In genomic region chr2:104029074-104029473, GRCm38 (mm10) we compare ENCODE assay signal across 8 mouse cellular contexts. TPM values are rescaled to one million over a fixed set of nuclear protein-coding genes. Genes with fewer than 3 reads are reported as not detected.
DNase-seq lines count a peak whose midpoint lies in the region; ATAC-seq lines count a peak whose summit lies in the region.

No protein-coding gene starts in this region.

- peak overlapping the region; percentile 100 for H3K9ac ChIP-seq in heart, embryonic 12.5 days
- H3K9ac ChIP-seq in hindbrain, embryonic 16.5 days (ENCODE audit: low read depth, low read length), result no peak overlapping the region
- H3K9ac ChIP-seq in midbrain, embryonic 13.5 days (replicated peaks), result peak overlapping the region; percentile 87; the same call in 1 of the 2 replicates

- peaks cover 19% of the 10 kb centered on the region for H3K36me3 ChIP-seq in heart, embryonic 12.5 days
- H3K36me3 ChIP-seq in embryonic facial prominence, embryonic 10.5 days (replicated peaks), result peaks cover 12% of the 10 kb centered on the region
- H3K36me3 ChIP-seq in hindbrain, embryonic 16.5 days (ENCODE audit: control insufficient read depth, insufficient read depth, low read length), result peaks cover 5% of the 10 kb centered on the region
- H3K36me3 ChIP-seq in midbrain, embryonic 13.5 days, result peaks cover 11% of the 10 kb centered on the region

- 30% methylated on average over 2 of the region's 2 CpGs for WGBS in heart, embryonic 12.5 days
- 79% methylated on average over 2 of the region's 2 CpGs for WGBS in embryonic facial prominence, embryonic 10.5 days
- 83% methylated on average over 2 of the region's 2 CpGs for WGBS in hindbrain, embryonic 16.5 days
- 83% methylated on average over 2 of the region's 2 CpGs for WGBS in midbrain, embryonic 13.5 days

- no peaks in the 10 kb centered on the region for H3K9me3 ChIP-seq in heart, embryonic 12.5 days (replicated peaks)
- H3K9me3 ChIP-seq in embryonic facial prominence, embryonic 10.5 days, result no peaks in the 10 kb centered on the region
- H3K9me3 ChIP-seq in hindbrain, embryonic 16.5 days (ENCODE audit: control insufficient read depth, low read length), result no peaks in the 10 kb centered on the region
- no peaks in the 10 kb centered on the region for H3K9me3 ChIP-seq in midbrain, embryonic 13.5 days

- H3K4me3 ChIP-seq in heart, embryonic 12.5 days, result peak overlapping the region; percentile 97
- H3K4me3 ChIP-seq in embryonic facial prominence, embryonic 10.5 days, result peak overlapping the region; percentile 98
- peak overlapping the region; percentile 95 for H3K4me3 ChIP-seq in hindbrain, embryonic 16.5 days (ENCODE audit: low read length)
- H3K4me3 ChIP-seq in midbrain, embryonic 13.5 days (replicated peaks), result peak overlapping the region; percentile 84

- no peaks in the 10 kb centered on the region for H3K27me3 ChIP-seq in heart, embryonic 12.5 days (replicated peaks)
- H3K27me3 ChIP-seq in embryonic facial prominence, embryonic 10.5 days (replicated peaks; ENCODE audit: low read depth, poor library complexity, severe bottlenecking), result no peaks in the 10 kb centered on the region
- H3K27me3 ChIP-seq in hindbrain, embryonic 16.5 days (replicated peaks; ENCODE audit: control insufficient read depth, insufficient read depth, low read length), result no peaks in the 10 kb centered on the region
- no peaks in the 10 kb centered on the region for H3K27me3 ChIP-seq in midbrain, embryonic 13.5 days

- no peak for DNase-seq in heart, postnatal 14 days
- DNase-seq in embryonic facial prominence, embryonic 10.5 days (ENCODE audit: low spot score), result no peak
- no peak for DNase-seq in right cerebral cortex, postnatal 14 days
- no peak for DNase-seq in left cerebral cortex, adult 9 months (ENCODE audit: low spot score in 2 of 2)
- DNase-seq in left cerebral cortex, postnatal 4 days, result no peak

- H3K4me1 ChIP-seq in heart, embryonic 12.5 days (replicated peaks), result peaks cover 18% of the 10 kb centered on the region
- peaks cover 24% of the 10 kb centered on the region for H3K4me1 ChIP-seq in embryonic facial prominence, embryonic 10.5 days
- H3K4me1 ChIP-seq in hindbrain, embryonic 16.5 days (ENCODE audit: control insufficient read depth, insufficient read depth, low read depth, low read length), result peaks cover 12% of the 10 kb centered on the region
- peaks cover 26% of the 10 kb centered on the region for H3K4me1 ChIP-seq in midbrain, embryonic 13.5 days (replicated peaks)

- intact Hi-C loops in heart, postnatal 14 days (cut with DNase I), result no loop called here
- intact Hi-C loops in left cerebral cortex, postnatal 4 days (cut with DNase I), result no loop called here

- H3K4me2 ChIP-seq in heart, embryonic 12.5 days, result peak overlapping the region; percentile 82
- peak overlapping the region; percentile 63 for H3K4me2 ChIP-seq in hindbrain, embryonic 16.5 days (ENCODE audit: low read length)
- peak overlapping the region; percentile 74 for H3K4me2 ChIP-seq in midbrain, embryonic 13.5 days (replicated peaks)

- no peak overlapping the region for H3K27ac ChIP-seq in heart, embryonic 12.5 days (ENCODE audit: poor library complexity, severe bottlenecking)
- no peak overlapping the region for H3K27ac ChIP-seq in embryonic facial prominence, embryonic 10.5 days (replicated peaks)
- H3K27ac ChIP-seq in hindbrain, embryonic 16.5 days (ENCODE audit: low read depth, low read length), result no peak overlapping the region
- H3K27ac ChIP-seq in midbrain, embryonic 13.5 days, result no peak overlapping the region

- ATAC-seq in heart, embryonic 12.5 days (ENCODE audit: insufficient number of reproducible peaks, low FRiP score), result no peak
- ATAC-seq in hindbrain, embryonic 16.5 days, result no peak
- no peak for ATAC-seq in midbrain, embryonic 13.5 days

RNA-seq across cellular contexts. Expression of gene 4931422A03Rik, which starts 0.9 kb away (rescaled TPM):
- polyA plus RNA-seq in heart, embryonic 12.5 days (2016; fragmentation: Nextera tagmentation; extraction: Ambion mirVana), result 1.9 and 2.0 TPM in 2 replicates
- total RNA-seq in heart, postnatal 14 days (2021), result not detected
- 1.1 and 1.6 TPM in 2 replicates for polyA plus RNA-seq in embryonic facial prominence, embryonic 10.5 days (2016; fragmentation: Nextera tagmentation; extraction: Ambion mirVana)
- 2.3 and 2.8 TPM in 2 replicates for polyA plus RNA-seq in hindbrain, embryonic 16.5 days (2015; fragmentation: Nextera tagmentation; extraction: Ambion mirVana)
- polyA plus RNA-seq in midbrain, embryonic 13.5 days (2015; fragmentation: Nextera tagmentation; extraction: Ambion mirVana), result 1.8 and 2.5 TPM in 2 replicates
- total RNA-seq in left cerebral cortex, postnatal 4 days (2021), result not detected

RNA-seq across cellular contexts. Expression of gene Fbxo3, which starts 1.6 kb away (rescaled TPM):
- 46.5 and 46.7 TPM in 2 replicates for polyA plus RNA-seq in heart, embryonic 12.5 days (2016; fragmentation: Nextera tagmentation; extraction: Ambion mirVana)
- 10 to 100 TPM; 54.1 to 55.5 TPM for total RNA-seq in heart, postnatal 14 days (2021)
- 44.4 and 44.9 TPM in 2 replicates for polyA plus RNA-seq in embryonic facial prominence, embryonic 10.5 days (2016; fragmentation: Nextera tagmentation; extraction: Ambion mirVana)
- polyA plus RNA-seq in hindbrain, embryonic 16.5 days (2015; fragmentation: Nextera tagmentation; extraction: Ambion mirVana), result 74.0 and 77.8 TPM in 2 replicates
- polyA plus RNA-seq in midbrain, embryonic 13.5 days (2015; fragmentation: Nextera tagmentation; extraction: Ambion mirVana), result 64.3 and 72.0 TPM in 2 replicates
- 10 to 100 TPM; 46.9 to 47.2 TPM for total RNA-seq in left cerebral cortex, postnatal 4 days (2021)

RNA-seq across cellular contexts. Expression of gene Gm10912, which starts 36.6 kb away (rescaled TPM):
- polyA plus RNA-seq in heart, embryonic 12.5 days (2016; fragmentation: Nextera tagmentation; extraction: Ambion mirVana), result not detected in 2 replicates
- under 1 TPM; 0.17 to 0.34 TPM for total RNA-seq in heart, postnatal 14 days (2021)
- not detected in 2 replicates for polyA plus RNA-seq in embryonic facial prominence, embryonic 10.5 days (2016; fragmentation: Nextera tagmentation; extraction: Ambion mirVana)
- polyA plus RNA-seq in hindbrain, embryonic 16.5 days (2015; fragmentation: Nextera tagmentation; extraction: Ambion mirVana), result not detected in 2 replicates
- not detected in 2 replicates for polyA plus RNA-seq in midbrain, embryonic 13.5 days (2015; fragmentation: Nextera tagmentation; extraction: Ambion mirVana)
- under 1 TPM in 1 of 2 experiments, not detected in 1; 0.22 TPM for total RNA-seq in left cerebral cortex, postnatal 4 days (2021)

RNA-seq across cellular contexts. Expression of gene Gm10799, which starts 39.3 kb away (rescaled TPM):
- not detected in 2 replicates for polyA plus RNA-seq in heart, embryonic 12.5 days (2016; fragmentation: Nextera tagmentation; extraction: Ambion mirVana)
- not detected for total RNA-seq in heart, postnatal 14 days (2021)
- polyA plus RNA-seq in embryonic facial prominence, embryonic 10.5 days (2016; fragmentation: Nextera tagmentation; extraction: Ambion mirVana), result not detected in 2 replicates
- polyA plus RNA-seq in hindbrain, embryonic 16.5 days (2015; fragmentation: Nextera tagmentation; extraction: Ambion mirVana), result not detected in 2 replicates
- not detected in 2 replicates for polyA plus RNA-seq in midbrain, embryonic 13.5 days (2015; fragmentation: Nextera tagmentation; extraction: Ambion mirVana)
- total RNA-seq in left cerebral cortex, postnatal 4 days (2021), result not detected

RNA-seq across cellular contexts. Expression of gene Cd59b, which starts 40.6 kb away (rescaled TPM):
- polyA plus RNA-seq in heart, embryonic 12.5 days (2016; fragmentation: Nextera tagmentation; extraction: Ambion mirVana), result 4.9 and 7.0 TPM in 2 replicates
- total RNA-seq in heart, postnatal 14 days (2021), result 1 to 10 TPM; 1.7 to 2.7 TPM
- polyA plus RNA-seq in embryonic facial prominence, embryonic 10.5 days (2016; fragmentation: Nextera tagmentation; extraction: Ambion mirVana), result 4.1 and 4.4 TPM in 2 replicates
- 2.6 and 3.0 TPM in 2 replicates for polyA plus RNA-seq in hindbrain, embryonic 16.5 days (2015; fragmentation: Nextera tagmentation; extraction: Ambion mirVana)
- 1.1 and 2.6 TPM in 2 replicates for polyA plus RNA-seq in midbrain, embryonic 13.5 days (2015; fragmentation: Nextera tagmentation; extraction: Ambion mirVana)
- total RNA-seq in left cerebral cortex, postnatal 4 days (2021), result under 1 TPM in 1 of 2 experiments, not detected in 1; 0.94 TPM
